Comparison of ENCODE assay signal across 8 mouse cellular contexts in the genomic region with DNA sequence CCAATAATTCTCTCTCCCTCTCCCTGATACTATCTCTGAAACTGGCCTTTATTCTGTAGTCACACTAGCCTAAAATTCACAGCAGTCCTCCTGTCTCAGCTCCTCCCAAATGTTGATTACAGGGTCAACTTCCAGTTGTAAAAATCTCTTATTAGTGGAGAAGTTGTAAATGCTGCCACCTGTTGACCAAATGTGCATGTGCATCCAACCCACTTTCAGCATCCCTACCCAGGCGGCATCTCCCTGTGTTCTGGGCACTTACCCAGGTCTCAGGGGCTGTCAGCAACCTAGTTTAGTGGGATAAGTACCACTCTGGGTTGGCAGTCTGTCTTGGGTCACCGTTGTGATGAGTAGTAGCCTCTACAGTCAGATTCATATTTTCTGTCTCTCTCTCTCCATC. TPM values are rescaled to one million over a fixed set of nuclear protein-coding genes. Genes with fewer than 3 reads are reported as not detected.
DNase-seq lines count a peak whose midpoint lies in the region; ATAC-seq and TF ChIP-seq lines count a peak whose summit lies in the region.

No protein-coding gene starts in this region.

- DNase-seq in urinary bladder, postnatal 14 days (ENCODE audit: low spot score) = peak; percentile 32
- no peak for DNase-seq in urinary bladder, postnatal 4 days (ENCODE audit: low spot score in 2 of 2)
- DNase-seq in embryonic facial prominence, embryonic 11.5 days (ENCODE audit: low spot score) = peak; percentile 68
- DNase-seq in hindlimb bud, embryonic 11.5 days (ENCODE audit: extremely low spot score, low read depth, low spot score) = peak; percentile 35
- peak; percentile 48 to 62 for DNase-seq in left cerebral cortex, adult 2 months (ENCODE audit: extremely low spot score in 1 of 2, low spot score in 2 of 2)
- DNase-seq in neural tube, embryonic 10.5 days (ENCODE audit: extremely low spot score, low spot score) = peak; percentile 38

- H3K4me2 ChIP-seq in embryonic facial prominence, embryonic 11.5 days (ENCODE audit: low read depth, low read length) = no peak overlapping the region

- peak; percentile 45 for TF ChIP-seq CTCF in bone marrow macrophage, adult 2 months (IDR thresholded peaks at IDR 0.05; ENCODE audit: low read depth, low read length)
- TF ChIP-seq CTCF in left cerebral cortex, adult 2 months (IDR thresholded peaks at IDR 0.05) = peak; percentile 78

- 56% methylated on average over 2 of the region's 2 CpGs for WGBS in embryonic facial prominence, embryonic 11.5 days

- H3K9me3 ChIP-seq in embryonic facial prominence, embryonic 11.5 days (replicated peaks; ENCODE audit: control insufficient read depth, low read length) = no peaks in the 10 kb centered on the region

- ATAC-seq in embryonic facial prominence, embryonic 11.5 days (replicated peaks; ENCODE audit: insufficient number of reproducible peaks, low FRiP score, low TSS enrichment, low read depth) = no peak
- no peak for ATAC-seq in monocyte, adult 5-6 weeks (replicated peaks; ENCODE audit: insufficient number of reproducible peaks, low FRiP score, low TSS enrichment, poor library complexity, severe bottlenecking)

- H3K27me3 ChIP-seq in embryonic facial prominence, embryonic 11.5 days (ENCODE audit: control insufficient read depth, insufficient read depth, low read length) = no peaks in the 10 kb centered on the region

- H3K36me3 ChIP-seq in embryonic facial prominence, embryonic 11.5 days (replicated peaks; ENCODE audit: control insufficient read depth, insufficient read depth, low read depth, low read length) = no peaks in the 10 kb centered on the region

- no peaks in the 10 kb centered on the region for H3K4me1 ChIP-seq in bone marrow macrophage, adult 2 months (ENCODE audit: control insufficient read depth, insufficient read depth, low read length)
- no peaks in the 10 kb centered on the region for H3K4me1 ChIP-seq in embryonic facial prominence, embryonic 11.5 days (ENCODE audit: control insufficient read depth, insufficient read depth, low read length)

- intact Hi-C loops in left cerebral cortex, adult 2 months (cut with DNase I) = loop anchor here (2.0 to 10.0 kb wide), 3 partner anchors 36 to 294 kb away; no protein-coding TSS in a partner anchor

- no peak for TF ChIP-seq POLR2A in bone marrow macrophage, adult 2 months (IDR thresholded peaks at IDR 0.05; ENCODE audit: borderline replicate concordance, low read depth, low read length)

- no peak overlapping the region for H3K27ac ChIP-seq in bone marrow macrophage, adult 2 months (ENCODE audit: insufficient read depth, low read depth, low read length)
- H3K27ac ChIP-seq in embryonic facial prominence, embryonic 11.5 days (replicated peaks; ENCODE audit: low read depth, low read length) = no peak overlapping the region
- H3K27ac ChIP-seq in left cerebral cortex, adult 2 months = no peak overlapping the region

- H3K9ac ChIP-seq in embryonic facial prominence, embryonic 11.5 days (replicated peaks; ENCODE audit: low read length) = no peak overlapping the region

- no peak overlapping the region for H3K4me3 ChIP-seq in bone marrow macrophage, adult 2 months (ENCODE audit: insufficient read depth, low read length)
- H3K4me3 ChIP-seq in embryonic facial prominence, embryonic 11.5 days (ENCODE audit: low read depth, low read length) = no peak overlapping the region
- no peak overlapping the region for H3K4me3 ChIP-seq in left cerebral cortex, adult 2 months

RNA-seq across cellular contexts. Expression of a gene that starts 38.1 kb away (rescaled TPM):
- polyA plus RNA-seq in bone marrow macrophage, adult 2 months (2012; ENCODE audit: insufficient read depth, insufficient read length, missing spikeins) = not detected in 2 replicates
- 1.9 and 2.9 TPM in 2 replicates for polyA plus RNA-seq in embryonic facial prominence, embryonic 11.5 days (2014; fragmentation: Nextera tagmentation; extraction: Ambion mirVana)
- total RNA-seq in left cerebral cortex, adult 2 months (2021) = 100 to 1,000 TPM; 291 to 320 TPM
- 0.58 TPM in 1 of 3 replicates, not detected in the others for total RNA-seq in monocyte, adult 5-6 weeks (2017)

RNA-seq across cellular contexts. Expression of a gene that starts 39.3 kb away (rescaled TPM):
- 0.39 and 0.68 TPM in 2 replicates for polyA plus RNA-seq in bone marrow macrophage, adult 2 months (2012; ENCODE audit: insufficient read depth, insufficient read length, missing spikeins)
- 7.1 and 7.5 TPM in 2 replicates for polyA plus RNA-seq in embryonic facial prominence, embryonic 11.5 days (2014; fragmentation: Nextera tagmentation; extraction: Ambion mirVana)
- total RNA-seq in left cerebral cortex, adult 2 months (2021) = 10 to 100 TPM; 30.0 to 46.1 TPM
- 0.19 TPM in 1 of 3 replicates, not detected in the others for total RNA-seq in monocyte, adult 5-6 weeks (2017)

Comparison
In these comparisons a context has a peak if more than half of its experiments do, and no peak if none do; other contexts are left out.
1. DNase-seq: peak in urinary bladder, postnatal 14 days (single experiment), embryonic facial prominence, embryonic 11.5 days (single experiment), hindlimb bud, embryonic 11.5 days (single experiment), left cerebral cortex, adult 2 months (2 of 2) and neural tube, embryonic 10.5 days (single experiment); none in urinary bladder, postnatal 4 days (0 of 2).
2. RNA of a gene that starts 38.1 kb away (total RNA-seq): 291 to 320 TPM in left cerebral cortex, adult 2 months; 0.58 TPM in monocyte, adult 5-6 weeks; every median in the first group is over 100 times any median in the second.
3. RNA of a gene that starts 39.3 kb away (total RNA-seq): 30.0 to 46.1 TPM in left cerebral cortex, adult 2 months; 0.19 TPM in monocyte, adult 5-6 weeks; every median in the first group is over 10 times any median in the second.